Mouse (Mus musculus) liver, adult (tissue): ENCODE measurements around the gene Senp5.

Source experiments
- GATA4 ChIP-seq: IDR thresholded peaks from 2 replicates; pipeline ENCODE4 v1.6.1; 2014; ENCODE audit warnings: mild to moderate bottlenecking, low read length; ENCODE audit not compliant: insufficient replicate concordance

The Senp5 gene

DNA sequence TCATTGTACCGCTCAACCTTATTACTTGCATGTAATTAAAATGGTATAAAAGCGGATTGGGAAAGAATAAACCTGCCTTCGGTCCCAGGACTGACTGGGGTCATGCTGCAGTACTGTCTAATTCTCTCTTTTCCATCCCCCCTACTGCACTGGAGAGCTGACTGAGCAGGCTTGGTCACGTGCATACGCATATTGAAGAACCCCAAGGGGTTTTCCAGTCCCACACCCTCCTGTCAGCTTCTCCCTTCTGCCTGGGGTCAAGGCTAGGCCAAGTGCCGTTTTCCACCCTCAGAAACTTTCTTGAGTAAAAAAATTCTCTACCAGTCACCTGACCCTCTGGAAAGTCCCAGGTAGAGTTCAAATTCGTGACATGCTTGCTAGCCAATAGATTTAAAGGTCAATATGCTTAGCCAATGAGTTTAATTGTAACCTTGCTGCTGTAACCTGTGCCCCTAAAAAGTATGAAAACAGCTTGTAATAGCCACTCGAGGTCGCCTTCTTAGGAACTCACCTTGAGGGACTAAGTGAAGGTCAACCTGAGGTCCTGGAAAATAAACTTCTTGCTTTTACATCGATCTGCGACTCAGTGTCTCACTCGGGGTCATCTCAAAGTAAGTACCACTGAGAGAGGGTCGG is 76.4 kb downstream of the Senp5 start:
- TF ChIP-seq GATA4: no peak

DNA sequence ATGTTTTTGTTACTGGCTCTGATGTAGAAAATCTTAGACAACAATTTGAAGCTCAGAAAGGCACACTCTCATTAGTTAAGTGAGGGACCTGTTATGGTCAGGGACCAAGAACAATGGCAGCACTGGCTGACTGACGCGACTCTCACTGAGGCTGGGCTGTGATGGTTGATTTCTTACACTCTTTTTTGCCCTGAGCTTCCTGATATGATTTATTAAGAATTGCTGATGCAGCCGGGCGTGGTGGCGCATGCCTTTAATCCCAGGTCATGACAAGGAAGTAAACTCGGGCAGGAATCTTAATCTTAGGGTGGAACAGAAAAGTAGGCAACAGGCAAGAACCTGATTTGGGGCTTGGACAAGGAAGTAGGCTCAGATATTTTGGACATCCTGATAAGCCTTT is 77.0 kb downstream of the Senp5 start:
- no peak for TF ChIP-seq GATA4

- TF ChIP-seq GATA4: no peak
These were observed 78.7 kb downstream of the Senp5 start for GRCm38 (mm10) chr16:31924368-31924767.

DNA sequence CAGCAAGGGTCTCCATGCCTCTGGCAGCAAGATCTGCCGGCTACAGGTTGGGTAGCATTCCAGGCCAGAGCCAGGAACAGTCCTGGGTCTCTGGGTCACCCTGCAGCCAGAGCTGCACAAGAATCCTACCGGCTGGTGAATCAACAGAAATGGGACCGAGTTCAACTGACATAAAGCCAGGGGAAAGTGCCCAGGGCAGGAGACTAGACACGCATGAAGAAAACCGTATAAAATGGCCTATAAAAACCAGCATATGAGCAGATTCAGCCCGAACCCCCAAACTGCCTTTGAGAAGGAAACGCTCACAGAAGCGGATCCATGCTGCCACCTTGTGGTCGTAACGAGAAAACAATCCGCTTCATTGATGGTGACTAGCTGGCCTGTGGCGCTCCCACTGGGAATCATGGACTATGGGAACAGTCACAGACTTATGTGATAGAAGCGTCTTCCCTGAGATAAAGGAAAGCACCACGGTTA is 84.8 kb downstream of the Senp5 start:
- no peak for TF ChIP-seq GATA4

DNA sequence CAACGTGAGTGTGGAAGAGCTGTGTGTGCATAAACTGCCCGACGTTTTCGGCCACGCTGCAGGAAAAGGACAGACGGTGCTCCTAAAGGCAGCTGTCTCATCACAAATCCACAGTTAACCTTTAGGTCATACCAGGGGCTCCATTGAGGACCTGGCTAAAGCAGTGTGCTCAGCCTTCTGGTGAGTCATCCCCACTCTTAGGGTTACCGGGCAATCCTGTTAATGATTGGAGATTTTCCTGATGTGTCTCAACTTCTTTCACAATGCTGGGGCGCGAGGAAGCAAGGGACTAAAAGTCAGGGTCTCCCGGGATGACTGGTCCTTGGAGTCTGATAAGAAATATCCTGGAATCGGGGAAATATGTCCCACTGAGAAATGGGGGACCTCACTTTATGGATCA is 85.3 kb downstream of the Senp5 start:
- TF ChIP-seq GATA4: no peak

DNA sequence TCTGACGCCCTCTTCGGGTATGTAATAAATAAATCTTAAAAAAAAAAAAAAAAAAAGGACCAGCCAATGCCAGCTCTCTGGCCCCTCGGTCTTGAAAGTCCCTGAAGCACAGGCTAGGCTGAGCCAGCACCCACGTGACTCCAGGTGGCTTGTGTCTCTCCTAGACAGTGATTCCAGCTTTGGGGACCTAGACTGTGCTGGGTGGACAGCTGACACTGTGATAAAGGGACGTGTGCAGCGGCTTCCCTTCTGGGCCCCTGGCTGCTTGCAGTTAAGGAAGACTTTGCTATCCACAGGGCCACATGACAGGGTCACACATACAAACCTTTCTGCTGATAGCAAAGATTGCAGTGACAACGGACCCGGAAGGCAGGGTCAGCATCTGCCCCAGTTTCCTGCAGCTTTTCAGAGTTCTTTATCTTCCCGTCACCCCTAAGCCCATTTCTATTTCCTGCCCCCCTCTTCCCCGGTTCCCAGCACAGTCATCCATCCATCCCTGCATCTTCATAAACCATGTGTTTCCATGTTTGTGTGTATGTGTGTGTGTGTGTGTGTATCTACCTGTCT is 92.7 kb downstream of the Senp5 start:
- no peak for TF ChIP-seq GATA4
